Mouse (Mus musculus) cerebellum, adult 2 months (tissue): ENCODE data around the gene AI464131.

Experiments
- CTCF ChIP-seq: fragments of 200-500 bp; IDR thresholded peaks from 2 replicates; pipeline ENCODE4 v1.5.1; 2011; ENCODE audit warnings: low read depth, mild to moderate bottlenecking, control low read depth, low read length, moderate library complexity, borderline replicate concordance; ENCODE audit not compliant: insufficient read depth
- POLR2A ChIP-seq: fragments of 200-500 bp; IDR thresholded peaks from 2 replicates; pipeline ENCODE4 v1.6.1; 2011; ENCODE audit warnings: low read length, control low read depth, borderline replicate concordance; ENCODE audit not compliant: insufficient read depth

DNA sequence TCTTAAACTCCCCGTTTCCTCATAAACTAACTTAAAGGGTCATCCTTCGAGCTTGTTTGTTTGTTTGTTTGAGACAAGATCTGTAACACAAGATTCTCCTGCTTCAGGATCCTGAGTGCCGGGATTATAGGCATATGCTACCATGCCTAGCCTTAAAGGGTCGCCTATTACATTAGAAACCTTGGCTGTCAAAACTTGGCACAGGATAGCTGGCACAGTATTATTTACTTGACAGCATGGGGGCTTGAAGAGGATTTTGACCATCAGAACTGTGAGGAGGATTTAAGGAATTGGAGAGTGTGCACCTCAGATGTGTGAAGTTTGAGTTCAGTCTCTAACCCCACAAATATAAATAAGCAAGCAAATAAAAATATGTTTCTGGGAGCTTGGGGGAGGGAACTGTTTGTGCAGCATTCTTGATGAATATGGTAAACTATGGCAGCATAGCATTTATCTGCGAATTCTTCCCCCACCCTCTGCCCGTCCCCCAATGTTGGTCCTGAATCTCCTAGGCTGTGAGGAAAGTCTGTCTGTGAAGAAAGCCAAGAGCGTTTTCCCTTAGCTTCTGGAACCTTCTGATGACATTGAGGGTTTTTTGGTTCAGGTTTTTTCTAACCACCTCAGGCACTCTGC is 32.7 kb downstream of the AI464131 start:
- TF ChIP-seq CTCF (no peak), POLR2A (no peak)
